Mouse (Mus musculus): ENCODE measurements around the gene Fxyd1. TPM values are rescaled to one million over a fixed set of nuclear protein-coding genes. Genes with fewer than 3 reads are reported as not detected.

Fxyd1 gene
- polyA plus RNA-seq, 1 experiment from 2014 or later, result 21.8 TPM

GRCm38 (mm10) chr7:31053882-31054447, 3.0 kb downstream of the Fxyd1 start:
- peaks cover 48% of the 10 kb centered on the region for H3K27me3 ChIP-seq (ENCODE audit: control insufficient read depth, insufficient read depth, low read length)
- no peak overlapping the region for H3K4me2 ChIP-seq (ENCODE audit: low read depth)
- DNase-seq (ENCODE audit: low spot score) (no peak), ATAC-seq (ENCODE audit: insufficient read depth, low FRiP score, low TSS enrichment) (no peak)
- H3K9ac ChIP-seq (ENCODE audit: low read length), result no peak overlapping the region
- peaks cover 15% of the 10 kb centered on the region for H3K4me1 ChIP-seq (ENCODE audit: control insufficient read depth, insufficient read depth, low read length)
- 34% methylated on average over 10 of the region's 10 CpGs for WGBS
- no peak overlapping the region for H3K4me3 ChIP-seq (ENCODE audit: low read depth, low read length)
- no peaks in the 10 kb centered on the region for H3K9me3 ChIP-seq (ENCODE audit: control insufficient read depth, low read length)
- no peaks in the 10 kb centered on the region for H3K36me3 ChIP-seq (ENCODE audit: control insufficient read depth, insufficient read depth, low read length)
- no peak overlapping the region for H3K27ac ChIP-seq (ENCODE audit: low read depth, low read length)

GRCm38 (mm10) chr7:31052636-31053434, 4.2 kb downstream of the Fxyd1 start:
- Histone ChIP-seq H3K4me2 (ENCODE audit: low read depth) (peak overlapping the region; percentile 25), H3K36me3 (ENCODE audit: control insufficient read depth, insufficient read depth, low read length) (no peaks in the 10 kb centered on the region), H3K27me3 (ENCODE audit: control insufficient read depth, insufficient read depth, low read length) (peaks cover 48% of the 10 kb centered on the region), H3K27ac (ENCODE audit: low read depth, low read length) (no peak overlapping the region), H3K9ac (ENCODE audit: low read length) (no peak overlapping the region), H3K4me1 (ENCODE audit: control insufficient read depth, insufficient read depth, low read length) (peaks cover 15% of the 10 kb centered on the region), H3K9me3 (ENCODE audit: control insufficient read depth, low read length) (no peaks in the 10 kb centered on the region), H3K4me3 (ENCODE audit: low read depth, low read length) (peak overlapping the region; percentile 0; the same call in 1 of the 2 replicates)
- ATAC-seq (ENCODE audit: insufficient read depth, low FRiP score, low TSS enrichment) (peak; percentile 45; the same call in 1 of the 2 replicates), DNase-seq (ENCODE audit: low spot score) (peak; percentile 58)
- under 1% methylated on average over 34 of the region's 34 CpGs for WGBS

- Histone ChIP-seq H3K27ac (ENCODE audit: low read depth, low read length) (no peak overlapping the region), H3K4me1 (ENCODE audit: control insufficient read depth, insufficient read depth, low read length) (peaks cover 15% of the 10 kb centered on the region), H3K9me3 (ENCODE audit: control insufficient read depth, low read length) (no peaks in the 10 kb centered on the region), H3K9ac (ENCODE audit: low read length) (no peak overlapping the region), H3K27me3 (ENCODE audit: control insufficient read depth, insufficient read depth, low read length) (peaks cover 48% of the 10 kb centered on the region), H3K36me3 (ENCODE audit: control insufficient read depth, insufficient read depth, low read length) (no peaks in the 10 kb centered on the region), H3K4me3 (ENCODE audit: low read depth, low read length) (peak overlapping the region; percentile 0; the same call in 1 of the 2 replicates), H3K4me2 (ENCODE audit: low read depth) (peak overlapping the region; percentile 25)
- ATAC-seq (ENCODE audit: insufficient read depth, low FRiP score, low TSS enrichment) (no peak), DNase-seq (ENCODE audit: low spot score) (no peak)
- WGBS, result 2% methylated on average over 22 of the region's 22 CpGs
These were observed 4.8 kb downstream of the Fxyd1 start for GRCm38 (mm10) chr7:31052251-31052635.

GRCm38 (mm10) chr7:31051321-31052021, 5.5 kb downstream of the Fxyd1 start, which contains the start of gene Fxyd7:
Fxyd7 (minus strand) TSS chr7:31051467.
- no peak within 1 kb of the TSS for H3K9ac ChIP-seq (ENCODE audit: low read length)
- no peak for ATAC-seq (ENCODE audit: insufficient read depth, low FRiP score, low TSS enrichment)
- H3K27ac ChIP-seq (ENCODE audit: low read depth, low read length), result no peak within 1 kb of the TSS
- under 1% methylated on average over 24 of the region's 28 CpGs for WGBS
- H3K9me3 ChIP-seq (ENCODE audit: control insufficient read depth, low read length), result no peaks in the 10 kb centered on the region
- DNase-seq (ENCODE audit: low spot score), result no peak
- peaks cover 48% of the 10 kb centered on the region for H3K27me3 ChIP-seq (ENCODE audit: control insufficient read depth, insufficient read depth, low read length)
- H3K36me3 ChIP-seq (ENCODE audit: control insufficient read depth, insufficient read depth, low read length), result no peaks in the 10 kb centered on the region
- H3K4me3 ChIP-seq (ENCODE audit: low read depth, low read length), result peak within 1 kb of the TSS; percentile 15; the same call in 1 of the 2 replicates
- H3K4me1 ChIP-seq (ENCODE audit: control insufficient read depth, insufficient read depth, low read length), result peaks cover 15% of the 10 kb centered on the region
- H3K4me2 ChIP-seq (ENCODE audit: low read depth), result peak within 1 kb of the TSS; percentile 33

GRCm38 (mm10) chr7:31050921-31051320, 6.1 kb downstream of the Fxyd1 start:
- Histone ChIP-seq H3K27ac (ENCODE audit: low read depth, low read length) (no peak overlapping the region), H3K9ac (ENCODE audit: low read length) (no peak overlapping the region), H3K9me3 (ENCODE audit: control insufficient read depth, low read length) (no peaks in the 10 kb centered on the region), H3K36me3 (ENCODE audit: control insufficient read depth, insufficient read depth, low read length) (no peaks in the 10 kb centered on the region), H3K4me3 (ENCODE audit: low read depth, low read length) (peak overlapping the region; percentile 15; the same call in 1 of the 2 replicates), H3K4me2 (ENCODE audit: low read depth) (peak overlapping the region; percentile 30), H3K27me3 (ENCODE audit: control insufficient read depth, insufficient read depth, low read length) (peaks cover 48% of the 10 kb centered on the region), H3K4me1 (ENCODE audit: control insufficient read depth, insufficient read depth, low read length) (peaks cover 15% of the 10 kb centered on the region)
- ATAC-seq (ENCODE audit: insufficient read depth, low FRiP score, low TSS enrichment), result no peak
- peak; percentile 38 for DNase-seq (ENCODE audit: low spot score)
- 3% methylated on average over 9 of the region's 9 CpGs for WGBS

GRCm38 (mm10) chr7:31050487-31050886, 6.5 kb downstream of the Fxyd1 start:
- Histone ChIP-seq H3K27me3 (ENCODE audit: control insufficient read depth, insufficient read depth, low read length) (peaks cover 48% of the 10 kb centered on the region), H3K4me1 (ENCODE audit: control insufficient read depth, insufficient read depth, low read length) (peaks cover 13% of the 10 kb centered on the region)
- 11% methylated on average over 6 of the region's 6 CpGs for WGBS

GRCm38 (mm10) chr7:31049846-31050281, 7.1 kb downstream of the Fxyd1 start:
- Histone ChIP-seq H3K9me3 (ENCODE audit: control insufficient read depth, low read length) (no peaks in the 10 kb centered on the region), H3K27me3 (ENCODE audit: control insufficient read depth, insufficient read depth, low read length) (peaks cover 48% of the 10 kb centered on the region), H3K4me3 (ENCODE audit: low read depth, low read length) (peak overlapping the region; percentile 11; the same call in 1 of the 2 replicates), H3K4me1 (ENCODE audit: control insufficient read depth, insufficient read depth, low read length) (peaks cover 8% of the 10 kb centered on the region), H3K9ac (ENCODE audit: low read length) (0 out of 2 replicates have a peak overlapping the region, but pooled peaks have one; percentile 3), H3K27ac (ENCODE audit: low read depth, low read length) (no peak overlapping the region), H3K36me3 (ENCODE audit: control insufficient read depth, insufficient read depth, low read length) (no peaks in the 10 kb centered on the region), H3K4me2 (ENCODE audit: low read depth) (peak overlapping the region; percentile 33)
- ATAC-seq (ENCODE audit: insufficient read depth, low FRiP score, low TSS enrichment) (no peak), DNase-seq (ENCODE audit: low spot score) (no peak)
- WGBS, result 3% methylated on average over 10 of the region's 15 CpGs

More at GRCm38 (mm10) chr7:31050487-31050886, 6.5 kb downstream of the Fxyd1 start:
- Histone ChIP-seq H3K9me3 (ENCODE audit: control insufficient read depth, low read length) (no peaks in the 10 kb centered on the region), H3K4me3 (ENCODE audit: low read depth, low read length) (peak overlapping the region; percentile 11; the same call in 1 of the 2 replicates), H3K36me3 (ENCODE audit: control insufficient read depth, insufficient read depth, low read length) (no peaks in the 10 kb centered on the region), H3K27ac (ENCODE audit: low read depth, low read length) (no peak overlapping the region), H3K4me2 (ENCODE audit: low read depth) (peak overlapping the region; percentile 33; the same call in 1 of the 2 replicates), H3K9ac (ENCODE audit: low read length) (no peak overlapping the region)
- ATAC-seq (ENCODE audit: insufficient read depth, low FRiP score, low TSS enrichment) (no peak), DNase-seq (ENCODE audit: low spot score) (no peak)

GRCm38 (mm10) chr7:31049135-31049845, 7.7 kb downstream of the Fxyd1 start:
- Histone ChIP-seq H3K9me3 (ENCODE audit: control insufficient read depth, low read length) (no peaks in the 10 kb centered on the region), H3K4me2 (ENCODE audit: low read depth) (no peak overlapping the region; the same call in 1 of the 2 replicates), H3K27me3 (ENCODE audit: control insufficient read depth, insufficient read depth, low read length) (peaks cover 48% of the 10 kb centered on the region), H3K9ac (ENCODE audit: low read length) (no peak overlapping the region), H3K4me1 (ENCODE audit: control insufficient read depth, insufficient read depth, low read length) (peaks cover 4% of the 10 kb centered on the region; the same call in 1 of the 2 replicates), H3K4me3 (ENCODE audit: low read depth, low read length) (no peak overlapping the region), H3K36me3 (ENCODE audit: control insufficient read depth, insufficient read depth, low read length) (no peaks in the 10 kb centered on the region), H3K27ac (ENCODE audit: low read depth, low read length) (no peak overlapping the region)
- ATAC-seq (ENCODE audit: insufficient read depth, low FRiP score, low TSS enrichment), result no peak
- DNase-seq (ENCODE audit: low spot score), result peak; percentile 44
- 26% methylated on average over 5 of the region's 5 CpGs for WGBS

Measured in neural tube, embryonic 11.5 days (tissue).